Mouse (Mus musculus): ENCODE results near the gene Cpxm2. TPM values are rescaled to one million over a fixed set of nuclear protein-coding genes. Genes with fewer than 3 reads are reported as not detected.

Gene Cpxm2
- polyA plus RNA-seq, 1 experiment from 2014 or later, result 1.1 TPM

DNA sequence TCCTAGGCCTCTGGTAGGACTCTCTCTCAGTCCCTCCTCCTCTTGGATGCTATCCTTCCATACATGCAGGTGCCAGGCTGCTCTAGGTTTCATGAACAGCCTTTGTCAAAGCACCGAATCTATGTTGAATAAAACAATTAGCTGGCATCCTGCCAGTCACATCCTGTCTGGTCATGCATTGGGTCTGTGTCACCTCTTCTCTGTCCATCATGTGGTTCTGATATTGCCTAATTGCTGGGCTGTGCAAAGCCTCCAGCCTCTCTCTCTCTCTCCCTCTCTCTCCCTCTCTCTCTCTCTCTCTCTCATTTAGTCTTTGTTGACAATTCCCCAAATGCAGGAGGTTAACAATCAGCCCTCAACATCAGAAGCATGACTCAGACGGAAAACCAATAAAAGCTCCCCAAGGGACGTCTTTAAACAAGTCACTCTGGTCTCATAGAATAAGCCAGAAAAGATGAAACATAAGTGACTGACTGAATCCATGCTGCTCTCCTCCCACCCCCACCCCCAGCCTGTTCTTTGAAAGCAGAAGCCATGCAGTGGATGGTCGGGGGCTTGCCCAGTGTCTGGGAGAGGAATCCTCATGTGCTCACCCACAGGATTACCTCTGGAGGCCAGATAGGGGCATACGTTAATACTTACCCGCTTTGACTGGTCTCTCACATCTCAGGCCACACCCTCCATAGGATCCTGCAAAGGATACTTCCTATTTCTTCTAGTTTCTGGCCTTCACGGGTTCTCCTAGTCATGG is 15.1 kb upstream of the Cpxm2 start:
- Histone ChIP-seq H3K9me3 (ENCODE audit: control insufficient read depth, low read length) (no peaks in the 10 kb centered on the region), H3K27ac (replicated peaks; ENCODE audit: low read depth, low read length) (0 out of 2 replicates have a peak overlapping the region, but pooled peaks have one; percentile 26), H3K27me3 (ENCODE audit: control insufficient read depth, insufficient read depth, low read length) (no peaks in the 10 kb centered on the region), H3K4me2 (ENCODE audit: low read length) (no peak overlapping the region), H3K36me3 (ENCODE audit: control insufficient read depth, insufficient read depth, low read length) (no peaks in the 10 kb centered on the region), H3K9ac (replicated peaks; ENCODE audit: low read length) (no peak overlapping the region), H3K4me3 (replicated peaks; ENCODE audit: low read depth, low read length) (no peak overlapping the region), H3K4me1 (ENCODE audit: control insufficient read depth, insufficient read depth, low read length) (peaks cover 12% of the 10 kb centered on the region)
- DNase-seq, result peak; percentile 60
- WGBS, result 47% methylated on average over 7 of the region's 7 CpGs
- ATAC-seq (ENCODE audit: low FRiP score, low TSS enrichment), result no peak

DNA sequence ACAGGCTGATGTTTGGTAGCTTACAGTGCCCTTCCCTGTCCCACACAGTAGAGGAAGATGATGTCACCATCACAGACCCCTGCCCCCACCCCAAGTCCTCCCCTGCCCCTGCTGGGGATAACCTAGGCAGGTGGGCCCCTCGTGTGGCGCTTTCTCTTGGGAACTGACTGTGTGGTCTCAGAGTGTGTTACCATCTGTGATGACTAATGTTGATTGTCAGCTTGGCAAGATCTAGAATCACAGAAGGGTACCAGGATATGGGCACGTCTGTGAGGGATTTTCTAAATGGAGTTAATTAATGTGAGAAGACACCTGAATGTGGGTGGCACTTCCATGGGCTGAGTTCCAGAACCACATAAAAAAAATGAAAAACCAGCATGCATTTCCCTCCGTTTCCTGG is 12.7 kb upstream of the Cpxm2 start:
- DNase-seq (no peak), ATAC-seq (ENCODE audit: low FRiP score, low TSS enrichment) (no peak)
- Histone ChIP-seq H3K4me2 (ENCODE audit: low read length) (no peak overlapping the region), H3K9ac (replicated peaks; ENCODE audit: low read length) (no peak overlapping the region), H3K27ac (replicated peaks; ENCODE audit: low read depth, low read length) (no peak overlapping the region), H3K4me3 (replicated peaks; ENCODE audit: low read depth, low read length) (no peak overlapping the region), H3K9me3 (ENCODE audit: control insufficient read depth, low read length) (no peaks in the 10 kb centered on the region), H3K4me1 (ENCODE audit: control insufficient read depth, insufficient read depth, low read length) (peaks cover 5% of the 10 kb centered on the region; the same call in 1 of the 2 replicates), H3K27me3 (ENCODE audit: control insufficient read depth, insufficient read depth, low read length) (no peaks in the 10 kb centered on the region), H3K36me3 (ENCODE audit: control insufficient read depth, insufficient read depth, low read length) (no peaks in the 10 kb centered on the region)
- 76% methylated on average over 4 of the region's 4 CpGs for WGBS

DNA sequence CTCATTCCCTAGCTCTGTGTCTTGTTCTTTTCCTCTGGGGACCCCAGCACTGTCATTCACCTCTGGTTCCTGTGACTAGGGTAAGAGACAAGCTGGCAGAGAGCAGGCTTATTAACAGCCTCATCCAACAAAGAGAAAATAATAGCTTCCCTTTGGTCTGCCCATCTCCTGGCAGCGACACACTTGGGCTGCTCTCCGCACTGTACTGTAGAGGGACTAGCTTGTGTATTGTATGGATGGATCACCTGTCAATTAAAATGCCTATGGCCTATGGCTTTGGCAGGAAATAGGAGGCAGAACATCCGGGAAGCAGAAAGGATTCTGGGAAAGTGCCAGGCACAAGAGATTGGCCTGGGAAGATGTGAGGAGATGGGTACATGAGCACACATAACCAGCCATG is 7.7 kb upstream of the Cpxm2 start:
- H3K36me3 ChIP-seq (ENCODE audit: control insufficient read depth, insufficient read depth, low read length), result no peaks in the 10 kb centered on the region
- no peak overlapping the region for H3K9ac ChIP-seq (replicated peaks; ENCODE audit: low read length)
- no peaks in the 10 kb centered on the region for H3K9me3 ChIP-seq (ENCODE audit: control insufficient read depth, low read length)
- WGBS, result 63% methylated on average over 3 of the region's 3 CpGs
- DNase-seq (peak; percentile 54), ATAC-seq (ENCODE audit: low FRiP score, low TSS enrichment) (no peak)
- no peak overlapping the region for H3K4me2 ChIP-seq (ENCODE audit: low read length)
- H3K27ac ChIP-seq (replicated peaks; ENCODE audit: low read depth, low read length), result peak overlapping the region; percentile 28; the same call in 1 of the 2 replicates
- no peaks in the 10 kb centered on the region for H3K27me3 ChIP-seq (ENCODE audit: control insufficient read depth, insufficient read depth, low read length)
- H3K4me1 ChIP-seq (ENCODE audit: control insufficient read depth, insufficient read depth, low read length), result peaks cover 6% of the 10 kb centered on the region
- H3K4me3 ChIP-seq (replicated peaks; ENCODE audit: low read depth, low read length), result no peak overlapping the region

DNA sequence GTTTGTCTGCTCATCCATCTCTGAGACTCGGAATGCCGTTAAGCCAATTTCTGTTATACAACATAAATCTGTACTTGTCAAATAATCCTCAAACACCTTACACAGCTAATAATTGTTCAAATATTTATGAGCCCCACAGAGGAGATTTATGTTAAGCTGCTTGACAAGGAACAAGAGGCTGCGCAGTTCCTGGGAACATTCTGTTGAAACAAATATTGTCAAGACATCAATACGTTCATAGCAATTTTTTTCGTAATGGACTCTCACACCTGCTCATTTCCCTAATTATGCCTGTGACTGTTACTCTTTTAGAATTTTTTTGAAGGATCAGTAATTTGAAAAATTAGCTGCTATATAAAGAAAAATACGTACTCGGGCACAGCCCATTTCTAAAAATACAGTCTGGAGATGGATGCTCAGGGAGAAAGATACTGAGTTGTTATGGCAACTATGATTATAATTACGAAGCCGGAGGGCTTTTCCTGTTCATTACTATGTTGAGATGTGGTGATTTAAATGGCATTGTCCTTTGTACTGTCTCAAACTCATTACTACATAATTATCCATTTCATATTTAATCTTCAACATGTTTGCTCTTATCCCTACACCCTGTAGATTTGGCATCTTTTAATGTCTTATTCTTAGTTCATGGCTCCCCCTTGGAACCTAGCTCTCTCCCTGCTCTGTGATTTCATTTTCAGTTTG is 3.9 kb upstream of the Cpxm2 start:
- 47% methylated on average over 9 of the region's 9 CpGs for WGBS
- Histone ChIP-seq H3K9ac (replicated peaks; ENCODE audit: low read length) (no peak overlapping the region), H3K4me2 (ENCODE audit: low read length) (no peak overlapping the region), H3K4me3 (replicated peaks; ENCODE audit: low read depth, low read length) (no peak overlapping the region), H3K9me3 (ENCODE audit: control insufficient read depth, low read length) (no peaks in the 10 kb centered on the region), H3K27me3 (ENCODE audit: control insufficient read depth, insufficient read depth, low read length) (peaks cover 9% of the 10 kb centered on the region; the same call in 1 of the 2 replicates), H3K27ac (replicated peaks; ENCODE audit: low read depth, low read length) (peak overlapping the region; percentile 50), H3K36me3 (ENCODE audit: control insufficient read depth, insufficient read depth, low read length) (no peaks in the 10 kb centered on the region), H3K4me1 (ENCODE audit: control insufficient read depth, insufficient read depth, low read length) (peaks cover 21% of the 10 kb centered on the region)
- DNase-seq, result peak; percentile 72
- 0 out of 2 replicates have a peak, but pooled peaks have one; percentile 43 for ATAC-seq (ENCODE audit: low FRiP score, low TSS enrichment)

DNA sequence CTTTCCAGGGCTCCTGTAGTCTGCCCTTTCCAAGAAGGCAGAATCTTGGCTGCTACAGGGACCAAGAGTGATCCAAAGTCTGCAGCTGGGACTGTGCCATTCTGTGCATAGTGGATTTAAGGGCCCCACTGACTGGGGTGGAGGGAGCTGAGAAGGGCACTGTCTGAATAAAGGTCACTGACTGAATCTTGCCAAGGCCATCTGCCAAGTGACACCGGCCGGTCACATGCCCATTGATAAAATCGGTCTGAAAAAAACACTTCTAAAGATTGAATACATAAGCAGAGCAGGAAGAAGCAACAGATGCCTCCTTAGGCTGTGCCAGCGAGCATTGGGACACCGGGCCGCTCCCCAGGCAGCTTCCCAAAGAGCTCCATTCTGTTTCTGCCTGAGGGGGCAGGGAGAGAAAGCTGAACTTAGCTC is 803 bp downstream of the Cpxm2 start:
- WGBS, result 20% methylated on average over 6 of the region's 6 CpGs
- H3K4me3 ChIP-seq (replicated peaks; ENCODE audit: low read depth, low read length), result no peak overlapping the region
- ATAC-seq (ENCODE audit: low FRiP score, low TSS enrichment) (peak; percentile 50; the same call in 1 of the 2 replicates), DNase-seq (peak; percentile 42)
- H3K27ac ChIP-seq (replicated peaks; ENCODE audit: low read depth, low read length), result no peak overlapping the region
- H3K36me3 ChIP-seq (ENCODE audit: control insufficient read depth, insufficient read depth, low read length), result no peaks in the 10 kb centered on the region
- no peak overlapping the region for H3K9ac ChIP-seq (replicated peaks; ENCODE audit: low read length)
- H3K9me3 ChIP-seq (ENCODE audit: control insufficient read depth, low read length), result no peaks in the 10 kb centered on the region
- H3K27me3 ChIP-seq (ENCODE audit: control insufficient read depth, insufficient read depth, low read length), result peaks cover 9% of the 10 kb centered on the region; the same call in 1 of the 2 replicates
- H3K4me2 ChIP-seq (ENCODE audit: low read length), result peak overlapping the region; percentile 62
- peaks cover 21% of the 10 kb centered on the region for H3K4me1 ChIP-seq (ENCODE audit: control insufficient read depth, insufficient read depth, low read length)

DNA sequence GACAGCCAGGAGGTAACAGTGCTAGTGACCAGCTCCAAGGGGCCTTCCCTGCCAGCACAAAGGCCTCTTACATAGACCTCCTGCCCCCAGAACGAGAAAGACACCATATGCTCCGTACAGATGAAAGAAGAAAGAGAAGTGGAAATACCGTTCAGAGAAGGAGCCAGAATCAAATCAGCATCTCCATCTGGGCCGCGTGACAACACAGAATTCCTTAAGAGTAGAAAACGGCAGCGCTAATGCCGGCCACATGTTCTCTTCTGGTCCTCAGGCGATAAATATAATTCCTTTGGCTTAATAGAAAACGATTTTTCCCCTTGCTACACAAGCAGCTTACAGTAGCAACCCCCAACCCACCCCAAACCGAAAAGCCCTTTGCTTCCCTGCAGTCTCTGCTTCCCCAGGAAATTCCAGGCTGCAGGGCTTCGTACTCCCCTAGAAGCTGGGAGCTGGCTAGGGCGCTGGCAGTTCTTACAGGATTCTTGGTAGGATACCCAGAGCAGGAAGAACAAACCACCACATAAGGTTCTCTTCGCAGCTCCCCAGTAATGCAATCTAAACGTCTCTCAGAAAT is 9.2 kb downstream of the Cpxm2 start:
- no peak overlapping the region for H3K9ac ChIP-seq (replicated peaks; ENCODE audit: low read length)
- H3K27ac ChIP-seq (replicated peaks; ENCODE audit: low read depth, low read length), result no peak overlapping the region
- no peaks in the 10 kb centered on the region for H3K36me3 ChIP-seq (ENCODE audit: control insufficient read depth, insufficient read depth, low read length)
- no peak overlapping the region for H3K4me2 ChIP-seq (ENCODE audit: low read length)
- no peaks in the 10 kb centered on the region for H3K27me3 ChIP-seq (ENCODE audit: control insufficient read depth, insufficient read depth, low read length)
- no peaks in the 10 kb centered on the region for H3K4me1 ChIP-seq (ENCODE audit: control insufficient read depth, insufficient read depth, low read length)
- 84% methylated on average over 15 of the region's 15 CpGs for WGBS
- H3K9me3 ChIP-seq (ENCODE audit: control insufficient read depth, low read length), result no peaks in the 10 kb centered on the region
- DNase-seq (no peak), ATAC-seq (ENCODE audit: low FRiP score, low TSS enrichment) (no peak)
- no peak overlapping the region for H3K4me3 ChIP-seq (replicated peaks; ENCODE audit: low read depth, low read length)

DNA sequence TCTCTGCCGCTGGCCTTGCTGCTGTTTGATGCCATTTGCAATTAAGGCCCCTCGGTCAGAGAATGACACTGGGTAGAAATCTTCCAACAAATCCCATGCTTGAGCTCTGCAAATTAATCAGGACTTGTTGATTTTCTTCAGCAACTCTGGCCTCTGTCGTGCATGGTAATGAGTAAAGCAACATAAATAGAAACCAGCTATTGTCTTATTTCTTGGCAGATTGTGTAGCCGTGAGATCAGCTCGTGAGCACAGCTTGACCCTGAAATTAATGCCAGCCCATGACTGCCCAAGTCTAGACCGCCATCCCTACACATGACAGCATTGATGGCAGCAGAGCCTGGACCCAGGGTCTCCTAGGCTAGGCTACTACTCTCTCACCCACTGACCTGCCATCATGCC is 25.9 kb downstream of the Cpxm2 start:
- H3K4me2 ChIP-seq (ENCODE audit: low read length), result no peak overlapping the region
- 68% methylated on average over 6 of the region's 6 CpGs for WGBS
- no peaks in the 10 kb centered on the region for H3K9me3 ChIP-seq (ENCODE audit: control insufficient read depth, low read length)
- 0 out of 2 replicates have a peak, but pooled peaks cover 4% of the 10 kb centered on the region for H3K4me1 ChIP-seq (ENCODE audit: control insufficient read depth, insufficient read depth, low read length)
- no peak overlapping the region for H3K4me3 ChIP-seq (replicated peaks; ENCODE audit: low read depth, low read length)
- no peak overlapping the region for H3K9ac ChIP-seq (replicated peaks; ENCODE audit: low read length)
- DNase-seq (no peak), ATAC-seq (ENCODE audit: low FRiP score, low TSS enrichment) (no peak)
- H3K27me3 ChIP-seq (ENCODE audit: control insufficient read depth, insufficient read depth, low read length), result no peaks in the 10 kb centered on the region
- no peaks in the 10 kb centered on the region for H3K36me3 ChIP-seq (ENCODE audit: control insufficient read depth, insufficient read depth, low read length)
- H3K27ac ChIP-seq (replicated peaks; ENCODE audit: low read depth, low read length), result no peak overlapping the region

DNA sequence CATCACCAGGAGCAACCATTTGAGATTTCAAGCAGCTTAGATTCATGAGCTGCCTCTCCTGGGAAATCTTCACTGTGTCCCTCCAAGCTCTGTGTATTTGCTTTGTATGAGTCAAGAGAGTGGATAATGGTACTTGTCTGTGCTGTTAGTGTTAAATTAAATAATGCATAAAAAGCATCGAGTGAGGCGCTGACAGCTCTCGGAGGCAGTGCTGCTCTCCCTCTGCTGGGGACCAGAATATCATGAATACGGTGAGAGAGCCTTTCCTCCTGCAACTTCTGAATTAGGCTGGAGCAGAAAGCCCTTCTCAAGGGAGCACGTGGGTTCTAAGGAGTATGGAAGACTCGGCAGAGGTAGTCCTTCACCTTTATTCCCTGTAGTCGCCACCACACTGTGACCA is 29.6 kb downstream of the Cpxm2 start:
- H3K36me3 ChIP-seq (ENCODE audit: control insufficient read depth, insufficient read depth, low read length), result no peaks in the 10 kb centered on the region
- 0 out of 2 replicates have a peak, but pooled peaks cover 4% of the 10 kb centered on the region for H3K4me1 ChIP-seq (ENCODE audit: control insufficient read depth, insufficient read depth, low read length)
- ATAC-seq (ENCODE audit: low FRiP score, low TSS enrichment), result no peak
- peak; percentile 16 for DNase-seq
- H3K27ac ChIP-seq (replicated peaks; ENCODE audit: low read depth, low read length), result no peak overlapping the region
- H3K9me3 ChIP-seq (ENCODE audit: control insufficient read depth, low read length), result no peaks in the 10 kb centered on the region
- H3K27me3 ChIP-seq (ENCODE audit: control insufficient read depth, insufficient read depth, low read length), result no peaks in the 10 kb centered on the region
- no peak overlapping the region for H3K9ac ChIP-seq (replicated peaks; ENCODE audit: low read length)
- no peak overlapping the region for H3K4me3 ChIP-seq (replicated peaks; ENCODE audit: low read depth, low read length)
- no peak overlapping the region for H3K4me2 ChIP-seq (ENCODE audit: low read length)
- 68% methylated on average over 7 of the region's 7 CpGs for WGBS

Measured in midbrain, embryonic 14.5 days (tissue).